Mouse (Mus musculus): ENCODE measurements at regions not wholly inside any gene's neighbourhood (a gene's known extent, or its start where the extent isn't known, plus 50 kb on each side); places are given as distances from the start of the nearest gene placed in this dataset.
A peak's percentile ranks its signal among the peaks of the same experiment; 100 is the strongest.

- Histone ChIP-seq H3K9me3 (replicated peaks) (no peaks in the 10 kb centered on the region), H3K36me3 (no peaks in the 10 kb centered on the region), H3K4me3 (replicated peaks) (peak overlapping the region; percentile 42), H3K9ac (peak overlapping the region; percentile 4; the same call in 1 of the 2 replicates), H3K4me2 (replicated peaks) (peak overlapping the region; percentile 72), H3K4me1 (peaks cover 18% of the 10 kb centered on the region), H3K27ac (replicated peaks) (no peak overlapping the region), H3K27me3 (peaks cover 18% of the 10 kb centered on the region)
- no peak for ATAC-seq (ENCODE audit: insufficient number of reproducible peaks, low FRiP score, low TSS enrichment, low read depth)
- 3% methylated on average over 36 of the region's 36 CpGs for WGBS
These were observed 399.0 kb upstream of the Smim15 start for GRCm38 (mm10) chr13:107645121-107645864.

- Histone ChIP-seq H3K9ac (0 out of 2 replicates have a peak overlapping the region, but pooled peaks have one; percentile 4), H3K27me3 (peaks cover 18% of the 10 kb centered on the region), H3K27ac (replicated peaks) (no peak overlapping the region), H3K36me3 (no peaks in the 10 kb centered on the region), H3K9me3 (replicated peaks) (no peaks in the 10 kb centered on the region), H3K4me1 (peaks cover 18% of the 10 kb centered on the region), H3K4me3 (replicated peaks) (peak overlapping the region; percentile 42), H3K4me2 (replicated peaks) (peak overlapping the region; percentile 72)
- no peak for ATAC-seq (ENCODE audit: insufficient number of reproducible peaks, low FRiP score, low TSS enrichment, low read depth)
- 41% methylated on average over 12 of the region's 12 CpGs for WGBS
These were observed 399.5 kb upstream of the Smim15 start for GRCm38 (mm10) chr13:107644705-107645104.

GRCm38 (mm10) chr13:107641926-107642657, 402.2 kb upstream of the Smim15 start:
- Histone ChIP-seq H3K4me1 (peaks cover 18% of the 10 kb centered on the region), H3K4me2 (replicated peaks) (no peak overlapping the region), H3K36me3 (no peaks in the 10 kb centered on the region), H3K27ac (replicated peaks) (no peak overlapping the region), H3K4me3 (replicated peaks) (no peak overlapping the region), H3K9ac (no peak overlapping the region), H3K27me3 (peaks cover 13% of the 10 kb centered on the region), H3K9me3 (replicated peaks) (no peaks in the 10 kb centered on the region)
- WGBS = 68% methylated on average over 14 of the region's 14 CpGs
- ATAC-seq (ENCODE audit: insufficient number of reproducible peaks, low FRiP score, low TSS enrichment, low read depth) = no peak

GRCm38 (mm10) chr13:107639620-107640019, 404.6 kb upstream of the Smim15 start:
- Histone ChIP-seq H3K4me1 (0 out of 2 replicates have a peak, but pooled peaks cover 5% of the 10 kb centered on the region), H3K27ac (replicated peaks) (no peak overlapping the region), H3K9me3 (replicated peaks) (no peaks in the 10 kb centered on the region), H3K4me3 (replicated peaks) (no peak overlapping the region), H3K27me3 (peaks cover 4% of the 10 kb centered on the region), H3K4me2 (replicated peaks) (no peak overlapping the region), H3K9ac (no peak overlapping the region), H3K36me3 (no peaks in the 10 kb centered on the region)
- 88% methylated on average over 4 of the region's 4 CpGs for WGBS
- no peak for ATAC-seq (ENCODE audit: insufficient number of reproducible peaks, low FRiP score, low TSS enrichment, low read depth)

DNA sequence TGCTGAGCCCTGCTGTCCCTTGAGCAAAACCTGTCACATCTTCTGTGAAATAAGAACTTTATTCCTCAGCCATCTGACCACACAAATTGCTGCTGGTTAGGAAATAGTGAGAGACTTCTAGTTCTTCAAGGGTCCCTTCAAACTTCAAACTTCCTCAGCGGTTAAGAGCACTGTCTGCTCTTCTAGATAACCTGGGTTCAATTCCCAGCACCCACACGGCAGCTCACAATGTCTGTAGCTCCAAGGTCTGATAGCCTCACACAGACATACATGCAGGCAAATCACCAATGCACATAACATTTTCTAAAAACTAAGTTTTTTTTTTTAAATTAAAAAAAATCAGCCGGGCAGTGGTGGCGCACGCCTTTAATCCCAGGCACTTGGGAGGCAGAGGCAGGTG, 407.0 kb upstream of the Smim15 start:
- H3K27me3 ChIP-seq = no peaks in the 10 kb centered on the region

DNA sequence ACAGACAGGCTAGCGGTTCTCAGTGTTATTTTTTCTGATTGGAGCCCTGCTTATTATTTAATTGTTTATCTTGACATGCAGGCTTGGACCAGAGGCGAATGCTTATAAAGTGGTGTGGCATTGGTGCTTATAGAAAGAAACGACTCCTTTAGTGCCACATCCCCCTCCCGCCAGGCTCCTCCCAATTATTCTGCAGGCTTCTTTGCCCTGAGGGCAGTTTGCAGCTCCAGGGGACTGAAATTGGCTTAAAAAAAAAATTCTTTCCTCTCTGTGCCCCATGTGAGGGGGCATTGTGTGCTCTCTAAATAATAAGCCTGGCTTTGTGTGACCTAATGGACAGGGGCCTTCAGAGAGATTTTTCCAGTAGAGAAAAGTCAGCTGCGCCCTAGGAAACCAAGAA, 409.1 kb upstream of the Smim15 start:
- Histone ChIP-seq H3K9ac (no peak overlapping the region), H3K27ac (replicated peaks) (no peak overlapping the region), H3K4me2 (replicated peaks) (no peak overlapping the region), H3K9me3 (replicated peaks) (no peaks in the 10 kb centered on the region), H3K4me1 (no peaks in the 10 kb centered on the region), H3K36me3 (no peaks in the 10 kb centered on the region), H3K4me3 (replicated peaks) (no peak overlapping the region), H3K27me3 (no peaks in the 10 kb centered on the region)
- no peak for ATAC-seq (ENCODE audit: insufficient number of reproducible peaks, low FRiP score, low TSS enrichment, low read depth)
- 45% methylated on average over 5 of the region's 5 CpGs for WGBS

More for the DNA sequence above, 407.0 kb upstream of the Smim15 start:
- Histone ChIP-seq H3K4me1 (0 out of 2 replicates have a peak, but pooled peaks cover 2% of the 10 kb centered on the region), H3K27ac (replicated peaks) (no peak overlapping the region), H3K4me2 (replicated peaks) (no peak overlapping the region), H3K36me3 (no peaks in the 10 kb centered on the region), H3K4me3 (replicated peaks) (no peak overlapping the region), H3K9ac (no peak overlapping the region), H3K9me3 (replicated peaks) (no peaks in the 10 kb centered on the region)
- ATAC-seq (ENCODE audit: insufficient number of reproducible peaks, low FRiP score, low TSS enrichment, low read depth) = no peak
- WGBS = 90% methylated on average over 5 of the region's 5 CpGs

- Histone ChIP-seq H3K4me3 (replicated peaks) (no peak overlapping the region), H3K9me3 (replicated peaks) (no peaks in the 10 kb centered on the region), H3K4me1 (no peaks in the 10 kb centered on the region), H3K4me2 (replicated peaks) (no peak overlapping the region), H3K27me3 (no peaks in the 10 kb centered on the region), H3K27ac (replicated peaks) (no peak overlapping the region), H3K9ac (no peak overlapping the region), H3K36me3 (no peaks in the 10 kb centered on the region)
- WGBS = 76% methylated on average over 2 of the region's 2 CpGs
- no peak for ATAC-seq (ENCODE audit: insufficient number of reproducible peaks, low FRiP score, low TSS enrichment, low read depth)
These were observed 417.2 kb upstream of the Smim15 start for GRCm38 (mm10) chr13:107627073-107627472.

DNA sequence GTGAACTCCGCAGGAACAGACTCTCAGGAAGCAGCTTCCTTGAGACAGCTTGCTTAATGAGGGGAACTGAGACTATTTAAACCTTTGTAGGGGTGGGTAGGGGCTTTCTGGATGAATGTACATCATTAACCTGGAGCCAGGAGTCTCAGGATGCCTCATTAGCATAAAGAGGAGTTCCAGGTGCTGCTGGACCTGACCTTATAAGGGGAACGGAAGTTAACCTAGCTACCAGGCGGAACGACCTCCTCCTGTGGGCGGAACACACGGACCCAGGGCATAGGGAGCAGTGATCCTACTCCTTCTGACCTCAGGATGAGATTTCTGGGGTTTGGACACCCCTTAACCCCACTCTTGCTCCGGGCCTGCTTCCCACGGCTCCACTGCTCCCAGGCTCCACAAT, 417.6 kb upstream of the Smim15 start:
- H3K4me2 ChIP-seq (replicated peaks) = no peak overlapping the region
- no peaks in the 10 kb centered on the region for H3K9me3 ChIP-seq (replicated peaks)
- H3K27ac ChIP-seq (replicated peaks) = no peak overlapping the region
- no peak overlapping the region for H3K9ac ChIP-seq
- no peak overlapping the region for H3K4me3 ChIP-seq (replicated peaks)
- no peaks in the 10 kb centered on the region for H3K27me3 ChIP-seq
- ATAC-seq (ENCODE audit: insufficient number of reproducible peaks, low FRiP score, low TSS enrichment, low read depth) = no peak
- WGBS = 46% methylated on average over 8 of the region's 8 CpGs
- H3K36me3 ChIP-seq = no peaks in the 10 kb centered on the region
- H3K4me1 ChIP-seq = no peaks in the 10 kb centered on the region

GRCm38 (mm10) chr13:107621337-107621736, 422.9 kb upstream of the Smim15 start:
- Histone ChIP-seq H3K27me3 (peaks cover 6% of the 10 kb centered on the region), H3K36me3 (no peaks in the 10 kb centered on the region), H3K4me1 (peaks cover 18% of the 10 kb centered on the region; the same call in 1 of the 2 replicates), H3K9me3 (replicated peaks) (no peaks in the 10 kb centered on the region), H3K9ac (no peak overlapping the region), H3K4me2 (replicated peaks) (no peak overlapping the region), H3K4me3 (replicated peaks) (no peak overlapping the region), H3K27ac (replicated peaks) (no peak overlapping the region)
- no peak for ATAC-seq (ENCODE audit: insufficient number of reproducible peaks, low FRiP score, low TSS enrichment, low read depth)
- 68% methylated on average over 2 of the region's 2 CpGs for WGBS

DNA sequence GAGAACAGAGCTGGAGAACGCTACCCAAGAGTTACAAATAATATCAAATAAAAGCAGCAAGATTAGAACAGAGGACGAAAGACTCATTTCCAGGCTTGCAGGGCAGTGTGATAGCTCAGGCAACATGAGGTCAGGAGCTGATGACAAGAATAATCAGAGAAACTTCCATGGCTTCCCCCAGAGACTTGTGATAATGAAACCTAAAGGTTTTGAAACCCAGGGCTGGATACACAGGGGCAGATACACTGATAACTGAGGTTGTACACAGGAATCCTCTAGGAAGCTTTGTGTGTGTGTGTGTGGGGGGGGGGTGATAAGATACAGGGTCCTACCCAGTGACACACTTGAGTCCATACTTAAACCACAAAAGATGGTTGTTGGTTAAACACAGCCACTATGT, 423.4 kb upstream of the Smim15 start:
- no peak overlapping the region for H3K9ac ChIP-seq
- 83% methylated on average over 2 of the region's 2 CpGs for WGBS
- no peak overlapping the region for H3K4me3 ChIP-seq (replicated peaks)
- H3K4me1 ChIP-seq = peaks cover 18% of the 10 kb centered on the region; the same call in 1 of the 2 replicates
- ATAC-seq (ENCODE audit: insufficient number of reproducible peaks, low FRiP score, low TSS enrichment, low read depth) = no peak
- H3K27me3 ChIP-seq = peaks cover 6% of the 10 kb centered on the region
- no peak overlapping the region for H3K4me2 ChIP-seq (replicated peaks)
- H3K27ac ChIP-seq (replicated peaks) = no peak overlapping the region
- no peaks in the 10 kb centered on the region for H3K36me3 ChIP-seq
- H3K9me3 ChIP-seq (replicated peaks) = no peaks in the 10 kb centered on the region

DNA sequence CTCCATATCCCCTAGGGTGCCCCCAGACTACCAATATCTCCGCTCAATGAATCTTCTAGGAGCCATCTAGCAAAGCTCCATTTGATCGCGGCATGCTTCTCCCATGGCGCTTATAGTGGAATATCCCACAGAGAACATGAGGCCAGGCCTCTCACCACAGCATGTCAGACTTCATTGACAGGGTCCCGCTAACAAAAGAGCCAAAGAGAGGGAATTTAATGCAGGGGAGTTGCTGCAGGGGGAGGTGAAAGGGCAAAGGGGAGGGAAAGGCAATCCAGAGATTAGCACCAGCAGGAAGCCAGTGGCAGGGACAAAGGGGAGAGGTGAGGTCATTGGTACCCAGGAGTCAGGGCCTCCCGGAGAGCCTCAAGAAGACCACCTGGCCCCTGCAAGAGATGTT, 424.0 kb upstream of the Smim15 start:
- no peaks in the 10 kb centered on the region for H3K36me3 ChIP-seq

More for the DNA sequence above, 424.0 kb upstream of the Smim15 start:
- no peak for ATAC-seq (ENCODE audit: insufficient number of reproducible peaks, low FRiP score, low TSS enrichment, low read depth)
- Histone ChIP-seq H3K4me2 (replicated peaks) (no peak overlapping the region), H3K4me3 (replicated peaks) (no peak overlapping the region), H3K4me1 (peaks cover 18% of the 10 kb centered on the region; the same call in 1 of the 2 replicates), H3K9me3 (replicated peaks) (no peaks in the 10 kb centered on the region), H3K27me3 (peaks cover 6% of the 10 kb centered on the region), H3K27ac (replicated peaks) (no peak overlapping the region), H3K9ac (no peak overlapping the region)
- 30% methylated on average over 6 of the region's 6 CpGs for WGBS
